7 mouse cellular contexts compared by ENCODE assay signal in genomic region chr19:5448354-5449150, GRCm38 (mm10). TPM values are rescaled to one million over a fixed set of nuclear protein-coding genes. Genes with fewer than 3 reads are reported as not detected.
A peak's percentile ranks its signal among the peaks of the same experiment; 100 is the strongest.
DNase-seq lines count a peak whose midpoint lies in the region; ATAC-seq and TF ChIP-seq lines count a peak whose summit lies in the region.

No protein-coding gene starts in this region.

- H3K4me1 ChIP-seq in thymus, adult 2 months (replicated peaks; ENCODE audit: control insufficient read depth, insufficient read depth, low read length), result peaks cover 20% of the 10 kb centered on the region
- peaks cover 8% of the 10 kb centered on the region for H3K4me1 ChIP-seq in embryonic facial prominence, embryonic 11.5 days (ENCODE audit: control insufficient read depth, insufficient read depth, low read length)
- peaks cover 12% of the 10 kb centered on the region for H3K4me1 ChIP-seq in hindbrain, embryonic 16.5 days (ENCODE audit: control insufficient read depth, insufficient read depth, low read depth, low read length)
- H3K4me1 ChIP-seq in midbrain, embryonic 14.5 days (ENCODE audit: control insufficient read depth, insufficient read depth, low read length), result peaks cover 15% of the 10 kb centered on the region

- H3K36me3 ChIP-seq in thymus, adult 2 months (ENCODE audit: control insufficient read depth, insufficient read depth, low read length), result no peaks in the 10 kb centered on the region
- H3K36me3 ChIP-seq in embryonic facial prominence, embryonic 11.5 days (replicated peaks; ENCODE audit: control insufficient read depth, insufficient read depth, low read depth, low read length), result no peaks in the 10 kb centered on the region
- H3K36me3 ChIP-seq in hindbrain, embryonic 16.5 days (ENCODE audit: control insufficient read depth, insufficient read depth, low read length), result no peaks in the 10 kb centered on the region
- no peaks in the 10 kb centered on the region for H3K36me3 ChIP-seq in midbrain, embryonic 14.5 days (ENCODE audit: control insufficient read depth, insufficient read depth, low read length)

- H3K4me2 ChIP-seq in embryonic facial prominence, embryonic 11.5 days (ENCODE audit: low read depth, low read length), result peak overlapping the region; percentile 91
- peak overlapping the region; percentile 94 for H3K4me2 ChIP-seq in hindbrain, embryonic 16.5 days (ENCODE audit: low read length)
- H3K4me2 ChIP-seq in midbrain, embryonic 14.5 days (ENCODE audit: low read length), result peak overlapping the region; percentile 90

- peaks cover 14% of the 10 kb centered on the region for H3K27me3 ChIP-seq in thymus, adult 2 months (ENCODE audit: control insufficient read depth, insufficient read depth, low read length)
- peaks cover 35% of the 10 kb centered on the region for H3K27me3 ChIP-seq in embryonic facial prominence, embryonic 11.5 days (ENCODE audit: control insufficient read depth, insufficient read depth, low read length)
- peaks cover 43% of the 10 kb centered on the region for H3K27me3 ChIP-seq in hindbrain, embryonic 16.5 days (replicated peaks; ENCODE audit: control insufficient read depth, insufficient read depth, low read length)
- peaks cover 57% of the 10 kb centered on the region for H3K27me3 ChIP-seq in midbrain, embryonic 14.5 days (ENCODE audit: control insufficient read depth, insufficient read depth, low read length)

- no peak overlapping the region for H3K27ac ChIP-seq in thymus, adult 2 months (ENCODE audit: control insufficient read depth, insufficient read depth, low read length)
- no peak overlapping the region for H3K27ac ChIP-seq in embryonic facial prominence, embryonic 11.5 days (replicated peaks; ENCODE audit: low read depth, low read length)
- H3K27ac ChIP-seq in hindbrain, embryonic 16.5 days (ENCODE audit: low read depth, low read length), result no peak overlapping the region
- H3K27ac ChIP-seq in midbrain, embryonic 14.5 days (replicated peaks; ENCODE audit: low read depth, low read length), result no peak overlapping the region

- H3K4me3 ChIP-seq in thymus, adult 2 months (ENCODE audit: control insufficient read depth, insufficient read depth, low read length), result peak overlapping the region; percentile 42; the same call in 1 of the 2 replicates
- H3K4me3 ChIP-seq in embryonic facial prominence, embryonic 11.5 days (ENCODE audit: low read depth, low read length), result peak overlapping the region; percentile 50
- peak overlapping the region; percentile 61; the same call in 1 of the 2 replicates for H3K4me3 ChIP-seq in hindbrain, embryonic 16.5 days (ENCODE audit: low read length)
- peak overlapping the region; percentile 50 for H3K4me3 ChIP-seq in midbrain, embryonic 14.5 days (replicated peaks; ENCODE audit: low read depth, low read length)

- no peaks in the 10 kb centered on the region for H3K9me3 ChIP-seq in embryonic facial prominence, embryonic 11.5 days (replicated peaks; ENCODE audit: control insufficient read depth, low read length)
- no peaks in the 10 kb centered on the region for H3K9me3 ChIP-seq in hindbrain, embryonic 16.5 days (ENCODE audit: control insufficient read depth, low read length)
- H3K9me3 ChIP-seq in midbrain, embryonic 14.5 days (ENCODE audit: control insufficient read depth, low read length), result no peaks in the 10 kb centered on the region; the same call in 1 of the 2 replicates

- WGBS in thymus, adult 2 months, result 3% methylated on average over 36 of the region's 36 CpGs
- 7% methylated on average over 36 of the region's 36 CpGs for WGBS in embryonic facial prominence, embryonic 11.5 days
- 11% methylated on average over 34 of the region's 36 CpGs for WGBS in hindbrain, embryonic 16.5 days
- WGBS in midbrain, embryonic 14.5 days, result 7% methylated on average over 36 of the region's 36 CpGs

- no peak overlapping the region for H3K9ac ChIP-seq in embryonic facial prominence, embryonic 11.5 days (replicated peaks; ENCODE audit: low read length)
- H3K9ac ChIP-seq in hindbrain, embryonic 16.5 days (ENCODE audit: low read depth, low read length), result no peak overlapping the region
- H3K9ac ChIP-seq in midbrain, embryonic 14.5 days (replicated peaks; ENCODE audit: low read length), result peak overlapping the region; percentile 18; the same call in 1 of the 2 replicates

- no peak; the same call in 1 of the 2 replicates for TF ChIP-seq POLR2A in thymus, adult 2 months (IDR thresholded peaks at IDR 0.05; ENCODE audit: control insufficient read depth, extremely low read depth, insufficient read depth, low read length, poor library complexity)

- ATAC-seq in embryonic facial prominence, embryonic 11.5 days (replicated peaks; ENCODE audit: insufficient number of reproducible peaks, low FRiP score, low TSS enrichment, low read depth), result peak; percentile 35; the same call in 1 of the 2 replicates
- ATAC-seq in hindbrain, embryonic 16.5 days, result peak; percentile 21; the same call in 1 of the 2 replicates
- no peak for ATAC-seq in midbrain, embryonic 14.5 days (ENCODE audit: low FRiP score, low TSS enrichment)

- no peak for DNase-seq in thymus, adult 2 months
- DNase-seq in thymus, postnatal 25 days, result no peak
- no peak for DNase-seq in embryonic facial prominence, embryonic 11.5 days (ENCODE audit: low spot score)
- no peak for DNase-seq in midbrain, embryonic 14.5 days
- DNase-seq in frontal cortex, postnatal 14 days (ENCODE audit: low spot score in 2 of 2), result no peak
- DNase-seq in cerebellum, adult 9-10 months, result no peak

- no peak for TF ChIP-seq CTCF in thymus, adult 2 months (IDR thresholded peaks at IDR 0.05; ENCODE audit: borderline replicate concordance, control insufficient read depth, extremely low read depth, insufficient read depth, low read length, poor library complexity)

RNA-seq across cellular contexts. Expression of gene Fosl1, which starts 1.2 kb away (rescaled TPM):
- polyA plus RNA-seq in thymus, adult 2 months (2012; rRNA removed), result 0.16 TPM in 1 of 2 replicates, not detected in the other
- not detected in 2 replicates for polyA plus RNA-seq in embryonic facial prominence, embryonic 11.5 days (2014; fragmentation: Nextera tagmentation; extraction: Ambion mirVana)
- not detected in 2 replicates for polyA plus RNA-seq in hindbrain, embryonic 16.5 days (2015; fragmentation: Nextera tagmentation; extraction: Ambion mirVana)
- polyA plus RNA-seq in midbrain, embryonic 14.5 days (2014; fragmentation: Nextera tagmentation; extraction: Ambion mirVana), result not detected in 2 replicates

RNA-seq across cellular contexts. Expression of gene Ccdc85b, which starts 9.1 kb away (rescaled TPM):
- 8.1 and 8.2 TPM in 2 replicates for polyA plus RNA-seq in thymus, adult 2 months (2012; rRNA removed)
- polyA plus RNA-seq in embryonic facial prominence, embryonic 11.5 days (2014; fragmentation: Nextera tagmentation; extraction: Ambion mirVana), result 7.5 and 7.8 TPM in 2 replicates
- 11.4 and 12.4 TPM in 2 replicates for polyA plus RNA-seq in hindbrain, embryonic 16.5 days (2015; fragmentation: Nextera tagmentation; extraction: Ambion mirVana)
- polyA plus RNA-seq in midbrain, embryonic 14.5 days (2014; fragmentation: Nextera tagmentation; extraction: Ambion mirVana), result 7.6 and 9.1 TPM in 2 replicates

RNA-seq across cellular contexts. Expression of gene Fibp, which starts 11.9 kb away (rescaled TPM):
- 142 and 157 TPM in 2 replicates for polyA plus RNA-seq in thymus, adult 2 months (2012; rRNA removed)
- 105 and 115 TPM in 2 replicates for polyA plus RNA-seq in embryonic facial prominence, embryonic 11.5 days (2014; fragmentation: Nextera tagmentation; extraction: Ambion mirVana)
- polyA plus RNA-seq in hindbrain, embryonic 16.5 days (2015; fragmentation: Nextera tagmentation; extraction: Ambion mirVana), result 147 and 153 TPM in 2 replicates
- 169 and 199 TPM in 2 replicates for polyA plus RNA-seq in midbrain, embryonic 14.5 days (2014; fragmentation: Nextera tagmentation; extraction: Ambion mirVana)

RNA-seq across cellular contexts. Expression of gene Ctsw, which starts 19.8 kb away (rescaled TPM):
- polyA plus RNA-seq in thymus, adult 2 months (2012; rRNA removed), result 49.1 and 54.3 TPM in 2 replicates
- 1.1 and 1.4 TPM in 2 replicates for polyA plus RNA-seq in embryonic facial prominence, embryonic 11.5 days (2014; fragmentation: Nextera tagmentation; extraction: Ambion mirVana)
- polyA plus RNA-seq in hindbrain, embryonic 16.5 days (2015; fragmentation: Nextera tagmentation; extraction: Ambion mirVana), result 4.5 TPM in 2 replicates
- polyA plus RNA-seq in midbrain, embryonic 14.5 days (2014; fragmentation: Nextera tagmentation; extraction: Ambion mirVana), result 4.3 and 4.9 TPM in 2 replicates

RNA-seq across cellular contexts. Expression of gene AI837181, which starts 23.6 kb away (rescaled TPM):
- polyA plus RNA-seq in thymus, adult 2 months (2012; rRNA removed), result 145 and 149 TPM in 2 replicates
- 33.2 and 36.7 TPM in 2 replicates for polyA plus RNA-seq in embryonic facial prominence, embryonic 11.5 days (2014; fragmentation: Nextera tagmentation; extraction: Ambion mirVana)
- 38.5 and 72.7 TPM in 2 replicates for polyA plus RNA-seq in hindbrain, embryonic 16.5 days (2015; fragmentation: Nextera tagmentation; extraction: Ambion mirVana)
- polyA plus RNA-seq in midbrain, embryonic 14.5 days (2014; fragmentation: Nextera tagmentation; extraction: Ambion mirVana), result 53.7 and 65.2 TPM in 2 replicates
